Mouse (Mus musculus): Measurements from ENCODE around the gene Lats2.

Lats2 gene

DNA sequence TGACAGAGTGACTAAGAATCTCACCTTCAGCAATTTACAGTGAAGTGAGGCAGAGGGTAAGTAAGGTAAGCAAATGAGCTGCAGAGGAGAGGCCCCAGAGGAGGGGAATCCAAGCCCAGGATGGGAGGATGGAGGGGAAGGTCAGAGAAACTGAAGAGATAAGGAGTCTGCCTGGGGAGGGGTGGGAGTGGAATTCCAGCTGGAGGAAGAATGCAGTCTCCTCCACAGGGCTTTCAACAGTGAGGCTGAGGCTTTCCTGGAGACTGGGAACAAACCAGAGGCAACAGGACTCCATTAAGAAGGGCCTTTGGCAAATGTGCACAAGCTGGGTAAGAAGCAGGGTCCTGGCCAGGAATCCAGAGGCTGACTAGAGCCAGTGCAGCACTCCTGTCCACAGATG is 21.1 kb downstream of the Lats2 start:
- DNase-seq (ENCODE audit: low read depth, low spot score), result no peak

DNA sequence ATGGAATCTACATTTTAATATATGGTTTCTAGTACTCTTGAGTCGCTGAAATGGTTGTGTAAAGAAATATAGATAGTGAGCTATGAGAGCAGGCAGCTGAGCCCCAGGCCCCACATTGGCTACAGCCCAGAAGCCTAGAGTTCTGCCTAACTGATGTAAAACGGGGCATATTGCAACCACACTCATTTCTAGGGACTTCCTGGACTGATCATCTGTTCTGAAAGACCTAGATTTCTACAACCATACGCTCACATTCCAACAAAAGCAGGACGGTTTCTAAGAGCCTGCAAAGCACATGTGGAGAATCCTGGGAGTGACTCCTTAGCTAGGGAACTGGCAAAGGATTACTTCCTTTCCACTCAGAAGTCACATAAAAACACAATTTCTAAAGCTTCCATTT is 22.0 kb downstream of the Lats2 start:
- no peak for DNase-seq (ENCODE audit: low read depth, low spot score)

DNA sequence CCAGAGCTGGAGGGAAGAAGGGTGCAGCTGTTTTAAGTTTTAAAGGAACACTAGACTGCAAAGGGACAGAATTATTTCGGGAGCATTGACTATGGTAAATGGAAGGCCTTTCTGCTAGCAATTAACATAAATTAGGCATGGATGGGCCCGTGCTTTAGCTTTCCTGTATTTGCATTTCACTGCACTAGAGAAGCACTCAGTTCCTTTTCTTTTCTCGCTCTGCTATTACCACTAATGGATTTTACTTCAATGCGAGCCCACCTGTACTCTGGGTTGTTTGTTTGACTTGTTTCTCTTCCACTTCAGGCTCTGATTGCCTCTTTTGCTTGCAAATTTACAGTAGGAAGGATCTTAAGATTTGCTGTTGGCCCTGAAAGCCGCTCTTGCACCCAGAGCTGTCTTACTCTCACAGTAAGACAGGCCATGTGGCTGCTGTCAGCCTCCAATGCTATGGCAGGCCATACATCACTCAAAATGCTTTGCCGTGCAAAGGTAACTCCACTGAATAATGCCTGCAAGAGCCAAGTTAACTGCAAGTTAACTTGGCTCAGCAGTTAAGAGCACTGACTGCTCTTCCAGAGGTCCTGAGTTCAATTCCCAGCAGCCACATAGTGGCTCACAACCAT is 25.4 kb downstream of the Lats2 start:
- DNase-seq (ENCODE audit: low read depth, low spot score), result no peak

DNA sequence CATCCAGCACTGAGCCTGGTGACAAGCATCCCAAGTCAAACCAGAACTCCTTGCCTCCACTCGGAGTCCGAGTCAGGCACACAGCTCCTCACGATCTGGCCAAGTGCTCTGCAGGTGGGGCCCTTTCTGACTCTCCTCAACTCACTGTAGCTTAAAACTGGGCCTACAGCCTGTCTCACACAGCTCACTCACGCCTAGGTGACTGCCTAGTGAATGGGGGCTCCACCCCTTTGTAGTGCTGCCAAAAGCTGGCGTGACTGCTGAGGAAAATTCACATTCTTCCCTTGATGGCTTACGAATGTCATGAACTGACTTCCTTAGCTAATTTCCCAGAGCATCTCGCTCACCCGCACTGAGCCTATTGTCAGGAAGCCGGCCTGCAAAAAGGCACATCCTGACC is 27.7 kb downstream of the Lats2 start:
- no peak for DNase-seq (ENCODE audit: low read depth, low spot score)

DNA sequence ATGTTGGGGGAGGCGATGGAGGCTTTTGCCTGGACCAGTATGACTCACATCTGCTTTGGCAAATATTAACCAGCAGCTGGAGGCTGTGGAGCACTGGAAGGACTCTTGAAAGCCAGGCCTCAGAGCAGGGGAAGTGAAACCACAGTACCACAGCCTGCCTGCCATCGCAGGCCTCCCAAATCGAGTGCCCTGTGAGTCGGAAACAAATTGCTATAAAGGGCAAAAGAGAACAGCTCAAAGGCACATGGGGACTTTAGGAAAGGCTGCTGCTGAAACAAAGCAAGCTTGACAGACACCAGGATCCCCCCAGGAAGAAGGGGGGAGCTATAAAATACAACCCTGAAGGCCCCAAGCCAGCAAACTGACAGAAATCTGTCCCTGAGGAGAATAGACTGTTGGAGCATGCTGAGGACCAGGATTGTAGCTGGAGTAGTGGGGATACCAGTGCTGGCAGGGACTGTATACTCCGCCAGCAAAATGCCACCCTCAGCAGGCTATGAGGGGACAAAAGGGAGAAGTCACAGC is 28.2 kb downstream of the Lats2 start:
- no peak for DNase-seq (ENCODE audit: low read depth, low spot score)

DNA sequence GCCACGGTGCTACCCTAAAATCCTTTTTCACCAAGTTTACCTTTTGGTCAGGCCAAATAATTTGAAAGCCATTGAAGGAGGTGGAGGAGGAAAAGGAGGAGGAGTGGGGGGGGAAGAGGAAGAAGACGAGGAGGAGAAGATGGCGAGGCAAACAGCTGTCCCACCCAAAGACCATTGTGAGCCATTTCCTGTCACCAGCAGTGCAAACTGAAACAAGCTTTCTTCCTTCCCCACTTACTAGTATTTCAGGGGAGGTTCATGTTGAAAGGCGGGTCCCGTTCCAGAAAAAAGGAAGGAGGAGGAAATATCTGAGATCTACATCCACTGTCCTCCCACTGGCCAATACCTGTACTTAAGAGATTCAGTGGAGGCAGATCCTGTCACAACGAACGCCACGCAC is 28.8 kb downstream of the Lats2 start:
- DNase-seq (ENCODE audit: low read depth, low spot score), result no peak

DNA sequence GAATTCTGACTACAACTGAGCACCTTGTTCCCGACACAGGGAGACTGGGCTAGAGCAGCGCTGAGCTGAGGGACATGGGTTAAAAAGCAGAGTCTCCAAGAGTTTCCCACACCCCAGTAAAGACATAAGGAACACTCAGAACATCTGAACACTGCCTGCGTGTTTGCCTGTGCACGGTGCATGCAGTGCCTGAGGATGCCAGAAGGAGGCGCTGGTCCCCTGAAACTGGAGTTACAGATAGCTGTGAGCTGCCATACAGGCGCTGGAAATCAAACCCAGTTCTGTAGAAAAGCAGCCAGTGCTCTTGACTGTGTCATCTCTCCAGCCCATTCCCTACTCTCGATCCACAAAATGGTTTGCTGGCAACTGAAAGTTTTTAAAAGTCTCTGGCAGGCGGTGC is 32.0 kb downstream of the Lats2 start:
- DNase-seq (ENCODE audit: low read depth, low spot score), result no peak

DNA sequence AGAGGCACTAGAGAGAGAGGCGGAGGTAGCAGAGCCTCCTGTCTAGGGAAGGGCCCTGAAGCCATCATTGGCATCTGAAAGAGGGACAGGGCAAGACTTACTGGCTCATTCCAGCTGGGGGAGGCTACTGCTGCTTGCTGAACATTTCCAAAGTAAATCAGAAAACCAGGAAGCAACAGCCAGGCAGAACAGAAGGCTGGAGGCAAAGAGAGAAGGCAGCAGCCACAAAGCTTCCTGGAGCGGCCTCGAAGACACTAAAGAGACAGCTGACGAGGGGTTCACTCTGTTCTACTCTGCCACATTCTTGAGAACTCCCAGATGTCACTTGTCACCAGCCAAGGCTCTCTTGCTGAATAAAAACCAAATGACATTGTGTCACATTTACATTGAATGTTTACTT is 33.7 kb downstream of the Lats2 start:
- DNase-seq (ENCODE audit: low read depth, low spot score), result no peak

DNA sequence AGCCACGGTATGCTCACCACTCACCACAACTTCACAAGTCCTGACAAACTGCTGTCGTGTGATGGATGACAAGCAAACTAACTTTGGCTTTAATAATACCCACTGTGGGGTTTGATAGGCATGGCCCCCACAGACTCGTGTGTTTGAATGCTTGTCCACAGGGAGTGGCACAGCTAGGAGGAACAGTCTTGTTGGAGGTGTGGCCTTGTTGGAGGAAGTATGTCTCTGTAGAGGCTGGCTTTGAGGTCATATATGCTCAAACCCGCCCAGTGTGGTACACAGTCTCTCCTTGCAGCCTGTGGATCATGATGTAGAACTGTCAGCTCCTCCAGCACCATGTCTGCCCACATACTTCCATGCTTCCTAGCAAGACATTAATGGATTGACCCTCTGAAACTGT is 39.9 kb downstream of the Lats2 start:
- DNase-seq (ENCODE audit: low read depth, low spot score), result no peak

DNA sequence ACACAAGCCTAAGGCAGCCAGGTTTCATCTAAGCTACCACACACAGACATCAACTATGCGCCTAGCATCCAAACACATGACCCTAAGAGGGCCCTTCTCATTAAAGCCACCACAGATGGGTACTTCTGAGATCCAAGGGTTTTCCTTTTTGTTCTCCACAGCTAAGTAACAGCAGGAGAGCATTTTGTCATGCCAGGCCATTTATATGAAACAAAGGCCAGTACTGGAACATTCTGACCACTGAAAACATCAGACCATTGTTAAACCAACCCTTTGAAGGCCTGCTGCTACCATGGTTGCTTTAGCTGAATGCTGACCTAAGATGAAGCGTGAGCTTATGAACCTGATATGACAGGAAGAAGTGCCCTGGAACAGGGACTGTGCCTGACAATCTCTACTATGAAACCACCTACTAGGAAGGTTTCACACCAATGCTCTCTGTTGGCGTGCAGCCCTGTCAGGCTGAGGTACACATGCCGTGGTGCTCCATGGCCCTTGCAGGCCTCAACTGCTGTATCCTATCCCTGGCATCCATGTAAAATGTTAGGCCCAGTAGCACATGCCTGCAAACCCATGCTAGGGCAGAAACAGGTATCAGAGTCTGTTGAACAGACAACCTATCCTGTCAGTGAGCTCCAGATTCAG is 41.5 kb downstream of the Lats2 start:
- DNase-seq (ENCODE audit: low read depth, low spot score), result no peak

DNA sequence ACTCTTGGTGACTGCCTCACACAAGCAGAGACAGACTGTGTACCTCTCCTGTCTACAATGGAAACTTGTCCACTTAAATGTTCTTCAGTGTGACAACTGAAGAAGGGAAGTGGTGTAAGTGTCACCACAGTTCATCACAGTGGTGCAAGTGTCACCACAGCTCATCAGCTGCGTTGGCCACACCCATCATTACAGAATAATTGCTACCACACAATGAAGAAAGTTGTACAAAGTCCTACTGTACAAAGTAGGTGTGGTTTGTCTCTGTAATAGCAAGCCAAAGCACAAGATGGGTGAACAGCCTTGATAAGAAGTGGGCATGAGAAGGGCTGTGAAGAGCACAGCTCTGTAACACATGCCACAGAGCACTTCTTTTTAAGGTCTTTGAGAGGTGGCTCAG is 45.3 kb downstream of the Lats2 start:
- DNase-seq (ENCODE audit: low read depth, low spot score), result no peak

DNA sequence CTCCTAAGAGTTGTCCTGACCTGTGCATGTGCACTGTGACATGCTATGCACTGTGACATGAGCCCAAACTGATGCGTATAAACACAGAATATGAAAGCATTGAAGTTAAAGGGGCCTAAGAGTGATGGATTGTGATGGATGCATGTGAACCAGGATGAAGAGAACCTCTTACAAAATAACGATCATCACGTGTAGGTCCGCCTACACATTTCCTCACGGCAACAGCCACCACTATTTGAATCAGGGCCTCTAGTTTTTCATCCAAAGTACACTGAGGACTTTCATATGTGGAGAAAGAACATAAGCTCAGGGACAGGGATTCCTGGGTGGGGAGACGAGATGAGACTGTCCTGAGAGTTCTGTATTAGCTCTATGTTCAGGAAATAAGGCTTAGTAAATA is 47.1 kb downstream of the Lats2 start:
- DNase-seq (ENCODE audit: low read depth, low spot score), result no peak

DNA sequence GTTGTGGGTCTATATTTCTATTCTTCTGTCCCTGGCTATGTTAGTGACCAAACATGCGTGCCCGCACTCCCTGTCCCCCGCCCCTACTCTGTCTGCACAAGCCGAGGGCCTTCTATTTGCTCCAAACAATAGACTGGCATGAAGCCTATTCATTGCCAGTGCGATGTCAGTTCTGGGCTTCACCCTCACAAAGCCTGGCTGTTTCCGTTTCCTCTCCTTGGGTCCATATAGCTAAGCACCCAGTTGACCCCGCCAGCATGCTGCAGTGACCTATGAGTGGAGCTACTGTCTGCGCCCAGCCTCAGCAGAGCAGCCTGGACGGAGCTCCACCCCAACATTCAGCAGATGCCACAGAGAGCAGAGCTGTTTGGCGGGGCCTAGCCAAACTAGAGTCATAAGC is 49.0 kb downstream of the Lats2 start:
- DNase-seq (ENCODE audit: low read depth, low spot score), result no peak

DNA sequence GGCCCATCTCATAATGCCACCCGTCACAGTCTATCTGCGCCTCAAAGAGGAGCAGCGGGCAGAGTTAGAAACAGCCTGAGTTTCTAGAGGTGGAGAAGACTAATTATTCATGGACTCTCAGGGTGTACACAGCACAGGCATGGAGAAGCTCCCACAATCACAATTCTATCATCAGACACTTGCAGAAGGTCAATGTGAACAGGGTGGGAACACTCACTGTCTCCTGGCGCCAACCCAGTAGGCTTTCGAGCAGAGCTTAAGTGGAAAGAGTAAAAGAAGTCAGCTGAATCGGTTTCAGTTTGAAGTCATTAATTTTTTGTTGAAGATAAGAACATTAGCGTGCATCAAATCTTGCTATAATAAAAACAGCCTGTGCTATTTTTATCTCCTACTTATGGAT is 49.6 kb downstream of the Lats2 start:
- DNase-seq (ENCODE audit: low read depth, low spot score), result no peak

DNA sequence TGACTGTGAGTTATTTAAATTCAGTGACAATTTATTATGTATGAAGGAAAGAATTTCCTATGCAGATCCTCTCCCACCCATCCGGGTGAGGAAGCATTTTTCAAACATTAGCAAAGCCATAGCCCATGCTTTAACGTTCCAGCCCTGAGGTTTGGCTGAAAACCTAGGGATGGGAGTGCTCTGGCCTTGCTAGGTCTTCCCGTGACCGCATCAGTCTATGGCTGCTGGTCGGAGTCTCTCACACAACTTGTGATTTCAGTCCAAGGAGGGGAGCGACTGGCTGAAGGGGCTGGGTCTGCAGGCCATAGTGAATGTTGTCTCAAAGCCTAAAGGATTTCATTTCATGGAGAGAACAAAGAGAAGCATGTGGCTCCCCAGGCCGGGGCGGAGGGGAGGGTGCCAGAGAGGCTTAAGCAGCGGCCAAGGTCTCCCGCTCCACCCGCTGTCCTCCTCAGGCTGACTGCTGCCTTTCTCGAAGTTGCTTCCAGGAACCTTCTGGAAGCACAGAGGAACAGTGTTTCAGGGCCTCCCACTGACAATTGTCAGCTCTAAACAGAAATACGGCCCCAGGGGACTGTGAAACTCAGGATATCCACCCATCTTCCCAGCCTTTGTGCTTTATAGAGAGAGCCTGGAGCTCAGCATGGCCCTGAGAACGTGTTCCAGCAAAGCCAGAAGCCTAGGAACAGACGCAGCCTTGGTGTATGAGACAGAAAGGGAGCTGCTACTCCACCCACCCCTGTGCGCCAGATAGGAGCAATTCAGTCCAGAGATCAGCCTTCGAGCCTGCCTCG is 50.9 kb downstream of the Lats2 start:
- no peak for DNase-seq (ENCODE audit: low read depth, low spot score)

DNA sequence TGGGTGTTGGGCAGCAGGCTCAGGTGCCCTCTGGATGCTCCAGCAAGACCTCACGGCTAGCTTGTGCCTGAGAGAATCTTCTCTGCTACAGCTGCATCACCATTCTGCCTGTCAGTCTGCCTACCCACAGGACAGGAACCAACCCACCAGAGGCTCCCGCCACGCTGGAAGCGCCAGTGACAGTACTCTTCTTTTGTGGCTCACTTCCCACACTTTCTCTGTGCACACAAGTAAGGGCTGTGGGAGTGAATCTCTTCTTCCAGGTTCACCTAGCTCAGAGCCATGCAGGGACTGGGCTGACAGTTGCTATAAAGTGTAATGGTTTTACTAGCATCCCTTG is 51.5 kb downstream of the Lats2 start:
- peak; percentile 38 for DNase-seq (ENCODE audit: low read depth, low spot score)

DNA sequence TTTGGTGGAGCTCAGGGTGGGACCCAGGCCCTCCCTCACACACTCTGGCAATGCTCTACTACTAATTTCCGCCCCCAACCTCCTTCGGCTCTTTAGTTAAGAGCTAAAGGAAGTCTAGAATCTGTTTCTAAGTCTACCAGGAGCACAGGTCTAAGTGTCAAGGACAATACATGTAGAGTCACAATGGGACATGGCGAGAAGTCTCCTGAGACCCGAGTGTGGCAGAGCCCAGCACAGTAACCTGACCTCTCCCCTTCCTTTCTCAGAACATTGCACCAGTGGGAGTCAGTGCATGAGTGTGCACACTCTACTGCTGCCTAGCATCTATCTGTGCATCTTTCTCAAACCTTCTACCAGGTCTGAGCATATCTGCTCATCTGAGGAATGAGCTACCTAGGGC is 52.4 kb downstream of the Lats2 start:
- no peak for DNase-seq (ENCODE audit: low read depth, low spot score)

DNA sequence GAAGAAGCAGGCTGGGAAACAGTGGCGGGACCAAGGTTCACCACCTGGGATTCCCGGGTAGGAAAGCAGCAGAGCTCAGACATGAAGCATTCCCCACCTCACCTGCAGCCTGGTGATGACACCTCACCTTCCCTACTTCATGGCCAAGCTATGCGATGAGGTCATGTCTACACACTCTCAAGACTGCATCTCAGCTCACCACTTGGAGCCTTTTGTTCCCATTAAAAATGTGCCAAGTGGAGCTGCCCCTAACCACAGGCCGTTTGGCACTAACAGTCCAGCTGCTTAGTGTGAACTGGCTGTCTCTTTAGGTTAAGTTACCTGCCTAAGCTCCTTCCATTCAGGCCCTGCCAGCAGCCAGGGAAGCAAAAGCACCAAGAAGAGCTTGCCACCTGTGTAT is 53.1 kb downstream of the Lats2 start:
- no peak for DNase-seq (ENCODE audit: low read depth, low spot score)

DNA sequence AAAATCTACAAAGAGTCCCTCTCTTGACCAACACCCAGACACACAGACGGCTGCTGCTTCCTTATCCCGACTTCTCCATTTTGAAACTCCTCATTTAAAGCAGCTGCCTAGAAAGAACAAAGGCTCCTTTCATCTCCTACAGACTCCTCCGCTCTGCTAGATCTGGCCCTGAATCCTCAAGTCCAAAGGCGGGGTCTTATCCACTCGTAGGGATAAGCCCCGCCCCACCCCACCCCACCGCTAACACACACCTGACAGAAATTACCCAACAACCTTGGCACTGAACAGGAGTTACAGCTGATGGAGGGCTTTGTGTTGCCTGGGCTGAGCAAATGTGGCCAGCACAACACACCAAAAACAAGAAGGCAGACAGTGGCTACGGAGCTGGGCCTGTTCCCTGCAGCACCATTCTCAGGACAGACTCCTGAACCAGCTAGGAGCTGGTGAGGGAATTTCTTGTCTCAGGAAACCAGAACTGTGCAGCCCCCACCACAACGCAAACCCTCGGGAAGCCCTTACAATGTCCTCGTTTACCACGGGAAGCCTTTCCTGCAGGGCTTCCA is 56.2 kb downstream of the Lats2 start:
- no peak for DNase-seq (ENCODE audit: low read depth, low spot score)

DNA sequence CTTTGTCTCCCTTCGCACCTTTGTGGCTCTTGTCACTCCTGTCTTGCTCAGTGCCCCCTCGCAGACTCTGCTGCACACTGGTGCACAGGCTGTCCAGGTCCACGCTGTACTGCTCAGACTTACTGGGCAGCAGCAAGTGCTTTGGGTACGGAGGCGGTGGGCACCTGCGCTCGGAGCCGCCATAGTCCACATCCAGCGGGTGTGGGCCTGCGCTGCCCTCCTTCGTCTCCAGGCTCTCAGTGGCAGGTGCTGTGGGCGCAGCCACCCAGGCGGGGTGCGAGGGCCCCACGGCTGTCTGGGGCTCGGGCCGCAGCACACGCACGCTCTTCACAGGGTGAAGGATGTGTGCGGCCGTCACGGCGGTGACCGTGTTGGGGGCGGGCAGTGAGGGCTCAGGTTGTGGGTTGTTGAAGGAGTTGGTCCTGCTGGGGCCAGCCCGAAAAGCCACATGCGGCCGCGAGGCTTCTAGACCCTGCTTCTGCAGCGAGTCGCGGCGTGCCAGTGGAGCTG is 58.7 kb downstream of the Lats2 start:
- DNase-seq (ENCODE audit: low read depth, low spot score), result no peak

DNA sequence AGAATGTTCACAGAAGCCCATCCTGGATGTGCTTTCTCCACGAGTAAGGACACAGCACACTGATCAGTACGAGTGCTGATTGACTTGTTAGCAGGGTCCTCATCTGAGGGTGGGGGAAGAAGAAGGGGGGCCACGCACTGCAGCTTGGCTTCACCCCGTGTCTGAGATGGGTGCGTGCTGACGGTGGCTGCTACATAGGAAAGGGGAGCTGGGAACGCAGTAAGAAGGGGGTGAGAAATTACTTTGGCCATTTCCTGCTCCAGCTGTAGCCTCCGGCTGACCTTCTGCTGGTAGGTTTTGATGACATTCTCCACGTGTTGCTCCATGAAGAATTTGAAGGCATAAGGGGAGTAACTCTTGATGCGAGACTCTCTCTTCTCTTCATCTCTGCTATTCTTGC is 59.2 kb downstream of the Lats2 start:
- no peak for DNase-seq (ENCODE audit: low read depth, low spot score)

DNA sequence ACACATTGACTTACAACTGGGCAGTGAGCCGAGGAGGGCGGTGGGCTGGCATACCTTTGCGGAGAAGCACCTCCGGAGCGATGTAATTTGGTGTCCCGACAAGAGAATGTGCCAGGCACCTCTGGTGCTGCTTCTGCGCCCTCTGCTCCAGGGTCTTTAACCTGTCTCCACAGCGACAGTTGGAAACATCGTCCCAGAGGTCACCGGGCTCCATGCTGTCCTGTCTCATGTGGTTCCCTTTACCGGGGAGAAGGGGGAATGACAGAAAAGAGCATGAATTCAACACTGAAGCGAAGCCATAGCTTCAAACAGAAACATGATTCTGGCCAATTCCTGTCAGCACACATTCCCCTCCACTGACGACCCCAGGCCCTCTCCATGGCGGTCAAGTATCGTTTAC is 62.1 kb downstream of the Lats2 start:
- DNase-seq (ENCODE audit: low read depth, low spot score), result no peak

DNA sequence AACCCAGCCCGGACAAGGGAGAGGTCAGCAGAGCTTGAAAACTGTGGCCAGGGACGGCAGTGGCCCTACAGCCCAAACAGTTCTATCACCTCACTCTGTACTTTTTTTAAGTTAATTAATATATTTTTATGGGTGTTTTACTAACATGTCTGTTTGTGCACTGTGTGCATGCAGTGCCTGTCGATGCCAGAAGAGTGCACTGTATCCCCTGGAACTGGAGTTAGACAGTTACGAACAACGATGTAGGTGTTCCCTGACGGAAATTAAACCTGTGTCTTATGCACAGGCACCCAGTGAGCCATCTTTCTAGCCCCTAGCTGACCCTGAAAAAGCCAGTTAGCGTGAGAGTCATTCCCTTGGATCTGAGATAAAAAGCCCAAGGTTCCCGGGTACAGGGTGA is 62.6 kb downstream of the Lats2 start:
- DNase-seq (ENCODE audit: low read depth, low spot score), result no peak
